Mouse (Mus musculus) small intestine, adult 2 months (tissue): ENCODE measurements around the gene Mef2a. TPM values are rescaled to one million over a fixed set of nuclear protein-coding genes. Genes with fewer than 3 reads are reported as not detected.

Experiments
- H3K27ac ChIP-seq: fragments of 200-500 bp; 2 replicates; pipeline ENCODE4 v1.5.1; 2012; ENCODE audit warnings: low read depth, low read length, control low read depth, inconsistent platforms; ENCODE audit not compliant: insufficient read depth
- H3K27me3 ChIP-seq: fragments of 200-500 bp; 2 replicates; pipeline ENCODE4 v1.6.1; 2012; ENCODE audit warnings: mild to moderate bottlenecking, moderate library complexity, low read length, inconsistent platforms; ENCODE audit not compliant: control insufficient read depth, insufficient read depth
- H3K36me3 ChIP-seq: fragments of 200-500 bp; 2 replicates; pipeline ENCODE4 v1.6.1; 2012; ENCODE audit warnings: mild to moderate bottlenecking, low read length, control low read depth, inconsistent platforms; ENCODE audit not compliant: control insufficient read depth, insufficient read depth
- H3K4me1 ChIP-seq: fragments of 200-500 bp; 2 replicates; pipeline ENCODE4 v1.6.1; 2012; ENCODE audit warnings: low read length, inconsistent platforms, mixed read lengths; ENCODE audit not compliant: control insufficient read depth, insufficient read depth, insufficient read length
- H3K4me3 ChIP-seq: fragments of 200-500 bp; 2 replicates; pipeline ENCODE4 v1.5.1; 2012; ENCODE audit warnings: low read depth, mild to moderate bottlenecking, control low read depth, inconsistent platforms, low read length, moderate library complexity
- CTCF ChIP-seq: fragments of 200-500 bp; IDR thresholded peaks from 2 replicates; pipeline ENCODE4 v1.5.1; 2012; ENCODE audit warnings: low read depth, mild to moderate bottlenecking, control low read depth, inconsistent platforms, low read length, moderate library complexity, mixed read lengths; ENCODE audit not compliant: insufficient replicate concordance, insufficient read length; ENCODE audit errors: extremely low read depth
- POLR2A ChIP-seq: fragments of 200-500 bp; IDR thresholded peaks from 2 replicates; pipeline ENCODE4 v1.6.1; 2012; ENCODE audit warnings: low read depth, mild to moderate bottlenecking, control low read depth, inconsistent platforms, low read length, moderate library complexity
- WGBS: fragments of 180-500 bp; shearing (Covaris S2); methylation state at CpG from one replicate; pipeline ENCODE4 v1.1.7; 2018; 5-methylcytosine and 5-hydroxymethylcytosine counted together
- polyA plus RNA-seq: library from polyadenylated mRNA; depleted of rRNA; stranded (reverse); fragments of >200 nt; gene quantifications from 2 replicates; pipeline ENCODE4 v1.2.3, GENCODE M21; 2012

The Mef2a gene
- polyA plus RNA-seq, 1 experiment = 16.0 TPM

GRCm38 (mm10) chr7:67369645-67370044, 3.0 kb downstream of the Mef2a start:
- no peak overlapping the region for H3K4me3 ChIP-seq
- 75% methylated on average over 4 of the region's 4 CpGs for WGBS
- H3K27me3 ChIP-seq = no peaks in the 10 kb centered on the region
- H3K36me3 ChIP-seq = no peaks in the 10 kb centered on the region
- H3K27ac ChIP-seq = no peak overlapping the region
- TF ChIP-seq POLR2A (no peak), CTCF (no peak)
- H3K4me1 ChIP-seq = 0 out of 2 replicates have a peak, but pooled peaks cover 5% of the 10 kb centered on the region

GRCm38 (mm10) chr7:67368394-67368793, 4.3 kb downstream of the Mef2a start:
- Histone ChIP-seq H3K4me3 (no peak overlapping the region), H3K36me3 (no peaks in the 10 kb centered on the region), H3K27me3 (no peaks in the 10 kb centered on the region), H3K27ac (no peak overlapping the region), H3K4me1 (0 out of 2 replicates have a peak, but pooled peaks cover 2% of the 10 kb centered on the region)
- TF ChIP-seq CTCF = no peak
- TF ChIP-seq POLR2A = no peak
- 56% methylated on average over 2 of the region's 2 CpGs for WGBS

GRCm38 (mm10) chr7:67360588-67360987, 12.1 kb downstream of the Mef2a start:
- Histone ChIP-seq H3K4me3 (no peak overlapping the region), H3K36me3 (no peaks in the 10 kb centered on the region), H3K27ac (no peak overlapping the region), H3K27me3 (no peaks in the 10 kb centered on the region), H3K4me1 (peaks cover 3% of the 10 kb centered on the region; the same call in 1 of the 2 replicates)
- 77% methylated on average over 3 of the region's 3 CpGs for WGBS
- TF ChIP-seq POLR2A = no peak
- TF ChIP-seq CTCF = no peak

- H3K36me3 ChIP-seq = no peaks in the 10 kb centered on the region
- H3K4me3 ChIP-seq = no peak overlapping the region
- H3K27ac ChIP-seq = no peak overlapping the region
- TF ChIP-seq CTCF (no peak), POLR2A (no peak)
- H3K4me1 ChIP-seq = peaks cover 3% of the 10 kb centered on the region; the same call in 1 of the 2 replicates
- no peaks in the 10 kb centered on the region for H3K27me3 ChIP-seq
Measured at GRCm38 (mm10) chr7:67359863-67360262, 12.8 kb downstream of the Mef2a start.

- Histone ChIP-seq H3K27ac (no peak overlapping the region), H3K4me1 (peaks cover 6% of the 10 kb centered on the region; the same call in 1 of the 2 replicates), H3K27me3 (no peaks in the 10 kb centered on the region), H3K4me3 (no peak overlapping the region), H3K36me3 (no peaks in the 10 kb centered on the region)
- WGBS = 90% methylated on average over 5 of the region's 5 CpGs
- TF ChIP-seq POLR2A (no peak), CTCF (peak; percentile 20; the same call in 1 of the 2 replicates)
Measured at GRCm38 (mm10) chr7:67355870-67356269, 16.8 kb downstream of the Mef2a start.

- TF ChIP-seq POLR2A = no peak
- TF ChIP-seq CTCF = peak; percentile 30; the same call in 1 of the 2 replicates
- H3K4me1 ChIP-seq = peaks cover 3% of the 10 kb centered on the region; the same call in 1 of the 2 replicates
- no peak overlapping the region for H3K27ac ChIP-seq
- no peak overlapping the region for H3K4me3 ChIP-seq
- no peaks in the 10 kb centered on the region for H3K27me3 ChIP-seq
- no peaks in the 10 kb centered on the region for H3K36me3 ChIP-seq
- 76% methylated on average over 6 of the region's 6 CpGs for WGBS
Measured at GRCm38 (mm10) chr7:67353667-67354066, 19.0 kb downstream of the Mef2a start.

GRCm38 (mm10) chr7:67352989-67353388, 19.7 kb downstream of the Mef2a start:
- no peak overlapping the region for H3K27ac ChIP-seq
- no peaks in the 10 kb centered on the region for H3K27me3 ChIP-seq
- no peaks in the 10 kb centered on the region for H3K36me3 ChIP-seq
- TF ChIP-seq CTCF (no peak), POLR2A (no peak)
- no peak overlapping the region for H3K4me3 ChIP-seq
- WGBS = 60% methylated on average over 4 of the region's 4 CpGs
- peaks cover 3% of the 10 kb centered on the region; the same call in 1 of the 2 replicates for H3K4me1 ChIP-seq

- 94% methylated on average over 1 of the region's 1 CpGs for WGBS
- no peaks in the 10 kb centered on the region for H3K36me3 ChIP-seq
- TF ChIP-seq CTCF = no peak
- TF ChIP-seq POLR2A = no peak
- H3K4me3 ChIP-seq = no peak overlapping the region
- no peaks in the 10 kb centered on the region for H3K27me3 ChIP-seq
- no peaks in the 10 kb centered on the region for H3K4me1 ChIP-seq
- no peak overlapping the region for H3K27ac ChIP-seq
Measured at GRCm38 (mm10) chr7:67344443-67344842, 28.2 kb downstream of the Mef2a start.
